Mouse (Mus musculus) ovary, postnatal 10 days (tissue): ENCODE measurements around the gene Pcnx3.
A peak's percentile ranks its signal among the peaks of the same experiment; 100 is the strongest.

Experiments
- DNase-seq: peaks from one replicate; pipeline ENCODE4 v3.0.0; 2022; ENCODE audit warnings: low spot score

Pcnx3 gene

GRCm38 (mm10) chr19:5668372-5668771 lies 20.3 kb downstream of the Pcnx3 start:
- DNase-seq, result no peak

DNA sequence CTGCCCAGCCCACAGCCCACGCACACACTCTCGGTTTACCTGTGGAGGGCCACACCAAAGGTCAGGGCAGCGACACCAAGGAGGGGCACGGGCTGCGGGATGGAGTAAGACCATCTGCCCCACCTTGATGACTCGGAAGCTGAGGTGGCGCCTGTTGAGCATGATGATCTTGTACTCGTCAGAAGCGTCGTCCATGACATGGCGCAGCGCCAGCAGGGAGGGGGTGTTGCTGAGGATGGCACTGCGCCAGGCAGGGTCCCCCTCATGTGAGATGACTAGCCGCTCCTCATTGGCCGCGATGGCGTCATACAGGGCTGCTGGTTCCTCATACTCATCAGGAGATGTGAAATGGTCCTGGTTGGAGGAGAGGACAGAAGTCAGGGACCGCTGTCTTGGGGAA lies 22.3 kb downstream of the Pcnx3 start:
- DNase-seq, result no peak

GRCm38 (mm10) chr19:5665465-5665864 lies 23.2 kb downstream of the Pcnx3 start:
- no peak for DNase-seq

DNA sequence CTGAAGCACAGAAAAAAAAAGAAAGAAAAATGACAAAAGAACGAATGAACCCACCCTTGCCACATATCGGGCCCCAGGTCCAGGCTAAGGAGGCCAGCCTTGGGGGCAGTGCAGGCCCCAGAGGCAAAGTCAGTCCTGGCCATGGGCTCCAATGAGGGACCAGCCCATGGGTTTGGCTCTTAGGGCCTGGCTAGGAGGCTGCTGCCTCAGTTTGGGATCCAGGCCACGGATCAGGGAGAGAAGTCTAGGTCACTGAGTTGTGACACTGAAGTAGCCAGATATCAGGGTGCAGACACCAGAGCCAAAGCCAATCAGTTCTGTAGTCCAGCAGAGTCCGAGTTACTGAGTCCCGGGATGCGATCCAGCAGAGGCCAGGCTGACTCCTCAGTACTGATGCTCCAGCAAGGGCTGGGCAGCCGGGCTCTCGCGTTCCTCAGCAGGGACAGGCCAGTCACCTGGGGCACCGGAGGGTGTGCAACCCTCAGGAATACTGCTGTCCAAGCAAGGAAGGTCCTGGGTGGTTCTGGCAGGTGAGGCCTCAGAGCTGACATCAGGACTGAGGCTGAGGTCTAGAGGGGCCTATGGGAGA lies 23.9 kb downstream of the Pcnx3 start:
- DNase-seq, result no peak

DNA sequence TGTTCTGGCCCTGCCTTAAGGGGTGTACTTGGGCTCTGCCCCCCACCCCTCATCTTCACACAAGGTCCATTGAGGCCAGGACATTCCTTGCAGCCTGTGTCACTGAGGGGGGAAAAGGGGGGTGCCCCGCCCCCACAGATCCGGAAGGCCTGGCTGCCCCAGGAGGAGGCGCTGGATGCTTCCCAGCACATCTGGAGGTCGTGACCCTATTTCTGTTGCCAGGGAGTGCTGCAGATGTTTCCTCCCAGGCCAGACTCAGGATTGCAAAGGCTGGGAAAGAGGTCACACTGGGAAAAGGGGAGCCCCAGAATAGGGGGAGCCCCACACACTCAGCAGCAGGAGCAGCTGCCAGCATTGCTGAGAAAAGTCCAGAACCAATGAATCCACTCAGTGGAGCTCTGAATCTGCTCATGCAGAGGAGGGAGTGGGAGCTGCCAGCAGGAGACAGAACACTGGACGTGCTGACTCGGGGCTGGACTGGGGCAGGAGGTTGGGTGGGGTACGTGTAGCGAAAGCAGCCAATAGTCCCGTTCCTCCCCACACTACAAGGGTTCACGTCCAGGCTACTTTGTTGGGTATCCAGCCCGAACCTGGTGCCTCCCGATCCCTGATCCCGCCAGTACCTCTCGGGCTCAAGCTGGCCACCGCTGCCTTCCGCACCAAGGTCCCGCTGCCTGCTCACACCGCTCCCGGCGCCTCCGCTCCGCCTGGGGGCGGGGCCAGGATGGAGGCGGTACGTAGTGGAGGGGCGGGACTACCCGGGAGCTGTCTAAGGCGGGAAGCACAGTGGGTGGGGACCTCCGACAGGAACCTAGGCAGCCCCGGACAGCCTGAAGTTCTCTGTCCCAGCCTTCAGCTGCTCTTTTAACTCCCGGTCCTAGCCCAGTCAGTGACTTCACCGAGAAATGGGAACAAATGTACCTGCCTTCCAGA lies 25.5 kb downstream of the Pcnx3 start, which contains the start of gene Sipa1:
Gene Sipa1, minus strand, starts transcription at position 727 of the 933 bp plus-strand sequence.
- DNase-seq, result peak; percentile 85

DNA sequence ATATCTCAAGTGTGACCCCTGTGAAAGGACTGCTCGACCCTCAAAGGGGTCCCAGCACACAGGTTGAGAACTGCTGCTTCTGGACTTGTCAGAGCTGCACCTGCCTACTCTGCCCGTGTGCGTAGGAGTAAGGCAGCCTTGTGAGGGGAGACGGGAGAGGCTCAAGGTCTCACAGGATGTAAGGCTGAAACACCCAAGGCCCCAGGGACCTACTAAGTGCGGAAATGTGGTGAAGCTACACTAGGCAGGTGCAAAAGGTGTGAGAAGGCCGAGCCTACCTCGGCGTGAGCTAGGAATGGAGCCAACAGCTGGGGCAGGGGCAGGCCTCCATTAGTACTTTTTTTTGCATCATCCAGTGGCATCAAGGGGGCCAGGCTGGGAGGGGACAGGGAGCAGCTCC lies 26.4 kb downstream of the Pcnx3 start:
- DNase-seq, result no peak

- DNase-seq, result no peak
Observed at GRCm38 (mm10) chr19:5660942-5661751, 27.6 kb downstream of the Pcnx3 start.

GRCm38 (mm10) chr19:5654720-5655298 lies 33.9 kb downstream of the Pcnx3 start:
- DNase-seq, result no peak

DNA sequence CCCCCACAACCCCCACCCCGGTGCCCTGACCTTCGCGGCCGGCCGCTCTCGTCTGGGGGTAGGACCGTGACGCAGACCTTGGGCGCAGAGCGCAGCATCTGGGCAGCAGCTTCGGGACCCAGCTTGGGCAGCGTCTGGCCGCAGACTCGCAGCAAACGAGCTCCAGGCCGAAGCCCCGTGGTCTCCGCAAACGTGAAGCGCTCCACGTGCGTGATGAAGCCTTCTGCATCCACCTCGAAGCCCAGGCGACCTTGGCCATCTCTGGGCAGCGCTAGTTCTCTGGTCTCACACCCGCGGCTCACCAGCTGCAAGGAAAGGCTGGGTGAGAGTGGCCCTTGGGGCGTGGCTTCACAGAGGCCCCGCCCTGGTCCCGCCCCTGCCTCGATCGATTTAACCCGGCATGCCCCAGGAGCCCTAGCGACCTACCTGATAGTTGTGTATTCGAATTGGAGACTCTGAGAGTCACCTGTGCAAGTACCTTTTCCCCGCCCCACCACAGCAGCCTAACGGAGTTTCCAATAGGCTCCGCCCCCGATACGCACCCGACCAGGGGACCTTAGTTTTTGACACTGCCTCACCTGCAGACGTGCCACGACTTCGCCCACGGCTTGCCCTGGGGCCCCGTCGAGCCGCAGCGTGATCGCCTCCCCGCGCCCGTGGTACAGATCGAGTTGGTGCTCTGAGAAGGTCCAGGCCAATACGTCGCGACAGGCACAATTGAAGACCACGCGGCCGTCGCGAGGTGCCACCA lies 34.6 kb downstream of the Pcnx3 start:
- DNase-seq, result no peak

GRCm38 (mm10) chr19:5652570-5652969 lies 36.1 kb downstream of the Pcnx3 start:
- DNase-seq, result no peak

- no peak for DNase-seq
Observed at GRCm38 (mm10) chr19:5651502-5652274, 37.0 kb downstream of the Pcnx3 start.

- DNase-seq, result no peak
Observed at GRCm38 (mm10) chr19:5649298-5649741, 39.4 kb downstream of the Pcnx3 start.

DNA sequence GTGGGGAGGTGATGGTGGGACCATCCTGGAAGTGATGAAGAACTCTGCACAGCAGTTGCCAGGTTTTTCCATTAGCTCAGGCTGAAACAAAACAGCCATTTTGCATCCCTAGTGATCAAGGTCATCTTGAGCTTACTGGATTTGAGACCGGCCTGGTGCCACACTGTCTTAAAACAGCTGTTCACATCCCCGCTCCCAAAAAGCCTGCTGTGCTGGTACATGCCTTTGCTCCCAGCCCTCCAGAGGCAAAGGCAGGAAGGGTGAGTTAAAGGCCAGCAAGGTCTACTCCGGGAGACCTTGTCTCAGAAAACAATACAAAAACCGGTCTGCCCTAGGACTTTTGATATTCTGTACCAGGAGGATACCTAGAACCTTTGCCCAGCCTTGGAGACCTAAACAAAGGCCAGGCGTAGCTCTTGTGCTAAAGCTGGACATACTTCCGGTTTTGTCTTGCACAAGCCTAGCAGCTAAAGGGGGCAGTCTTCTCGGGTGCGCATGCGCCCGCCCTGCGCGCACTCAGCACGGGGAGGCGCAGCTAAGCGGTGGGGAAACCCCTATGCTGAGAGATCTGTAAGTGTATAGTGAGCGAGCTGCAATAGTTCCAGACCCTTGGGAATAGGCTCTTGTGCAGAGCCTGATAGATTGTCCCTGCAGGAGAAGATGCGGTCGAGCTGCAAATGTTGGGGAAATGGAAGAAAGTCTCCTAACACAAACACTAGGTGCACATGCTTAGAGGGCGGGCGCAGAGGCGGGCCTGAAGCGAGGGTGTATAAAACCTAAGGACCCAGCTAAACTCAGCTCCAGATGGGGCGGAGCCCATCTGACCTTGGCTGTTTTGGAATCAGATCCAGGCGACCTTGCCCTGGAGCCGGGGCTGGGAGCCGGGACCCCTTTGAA lies 40.1 kb downstream of the Pcnx3 start:
- peak; percentile 67 for DNase-seq

DNA sequence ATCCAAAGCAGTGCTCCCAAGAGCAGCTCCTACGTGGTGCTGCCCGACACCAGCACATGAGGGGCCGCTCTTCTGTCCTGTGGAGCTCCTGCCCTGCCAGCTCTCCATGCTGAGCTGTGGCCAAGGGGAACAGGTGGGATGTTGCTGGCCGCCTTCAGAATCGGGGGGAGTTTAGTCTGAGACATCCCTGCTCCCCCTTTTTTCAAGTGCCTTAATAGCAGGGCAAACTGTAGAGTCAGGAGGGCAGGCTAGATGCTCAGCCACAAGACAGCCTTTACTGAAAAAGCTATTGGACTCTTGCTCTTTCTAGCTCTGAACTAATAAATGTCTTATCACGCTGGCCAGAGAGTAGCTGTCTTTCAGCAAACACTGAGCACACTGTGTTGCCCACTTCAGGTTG lies 40.9 kb downstream of the Pcnx3 start:
- no peak for DNase-seq

GRCm38 (mm10) chr19:5646731-5647330 lies 41.9 kb downstream of the Pcnx3 start:
- no peak for DNase-seq

DNA sequence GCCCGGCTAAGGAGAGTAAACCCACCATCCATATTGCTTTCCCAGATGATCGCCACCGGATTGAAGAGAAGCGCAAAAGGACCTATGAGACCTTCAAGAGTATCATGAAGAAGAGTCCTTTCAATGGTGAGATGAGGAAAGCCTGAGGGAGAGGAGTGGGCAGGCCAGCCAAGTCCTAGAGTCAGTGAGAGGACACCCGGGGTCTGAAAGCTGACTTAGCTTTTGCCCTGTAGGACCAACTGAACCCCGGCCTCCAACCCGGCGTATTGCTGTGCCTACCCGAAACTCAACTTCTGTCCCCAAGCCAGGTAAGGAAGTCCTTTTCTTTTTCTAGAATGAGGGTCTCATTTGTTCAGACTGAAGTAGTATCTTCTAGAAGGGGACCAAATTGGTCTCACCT lies 43.4 kb downstream of the Pcnx3 start:
- DNase-seq, result no peak

DNA sequence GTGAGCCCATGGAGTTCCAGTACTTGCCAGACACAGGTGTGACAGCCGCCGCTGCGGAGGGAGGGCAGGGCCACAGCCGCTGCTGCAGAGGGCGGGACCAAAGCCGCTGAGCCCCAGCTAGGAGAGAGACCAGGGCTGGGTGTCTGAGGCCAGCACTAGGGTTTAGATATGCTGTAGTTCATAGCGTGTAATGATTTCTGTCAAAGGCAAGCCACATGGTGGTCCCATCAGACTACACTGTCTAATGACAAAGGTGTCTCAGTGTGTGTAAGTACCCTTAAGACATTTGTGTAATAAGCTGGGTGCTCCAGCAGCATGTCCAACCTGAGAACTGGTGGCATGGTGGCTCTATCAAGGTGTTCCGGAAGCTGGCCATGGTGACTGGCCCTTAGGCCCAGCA lies 47.1 kb downstream of the Pcnx3 start:
- DNase-seq, result no peak

DNA sequence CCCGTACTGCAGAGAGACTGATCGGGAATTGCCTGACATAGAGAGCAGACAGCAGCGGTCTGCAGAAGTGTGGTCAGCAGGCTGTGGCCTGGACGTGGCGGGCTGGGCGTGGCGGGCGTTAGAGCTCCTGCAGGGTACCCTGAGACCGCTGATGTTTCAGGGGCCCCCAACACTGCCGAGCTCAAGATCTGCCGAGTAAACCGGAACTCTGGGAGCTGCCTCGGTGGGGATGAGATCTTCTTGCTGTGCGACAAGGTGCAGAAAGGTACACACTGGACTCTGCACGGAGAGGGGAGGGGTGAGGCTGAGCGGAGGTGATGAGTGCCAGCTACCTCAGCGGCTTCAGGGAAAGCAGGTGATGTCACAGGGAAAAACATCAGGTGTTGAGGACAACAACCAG lies 47.7 kb downstream of the Pcnx3 start:
- DNase-seq, result no peak

GRCm38 (mm10) chr19:5640339-5640738 lies 48.4 kb downstream of the Pcnx3 start:
- DNase-seq, result no peak
